Mouse (Mus musculus): ENCODE results near the gene Zfp672.

GRCm38 (mm10) chr11:58379516-58379915, 49.4 kb upstream of the Zfp672 start:
- no peak for TF ChIP-seq CTCF (IDR thresholded peaks at IDR 0.05; ENCODE audit: control insufficient read depth, insufficient read depth, insufficient read length)
- TF ChIP-seq MAX (IDR thresholded peaks at IDR 0.05), result no peak
- no peak for TF ChIP-seq USF1 (IDR thresholded peaks at IDR 0.05; ENCODE audit: low read depth)
- TF ChIP-seq MYOG (IDR thresholded peaks at IDR 0.05; ENCODE audit: control insufficient read depth, extremely low read depth, insufficient read length), result no peak
- TF ChIP-seq MYOD1 (IDR thresholded peaks at IDR 0.05; ENCODE audit: control insufficient read depth, insufficient read length, low read depth), result no peak
